Mouse (Mus musculus) central nervous system, embryonic 11.5 days (tissue): ENCODE results near the gene Spaca1. TPM values are rescaled to one million over a fixed set of nuclear protein-coding genes. Genes with fewer than 3 reads are reported as not detected.

Source experiments
- polyA plus RNA-seq: library from polyadenylated mRNA; depleted of rRNA; stranded (reverse); fragments of >200 nt; gene quantifications from 2 replicates; pipeline ENCODE4 v1.2.3, GENCODE M21; 2012; rRNA removed

Spaca1 gene
- 1.5 and 1.8 TPM in 2 replicates for polyA plus RNA-seq

DNA sequence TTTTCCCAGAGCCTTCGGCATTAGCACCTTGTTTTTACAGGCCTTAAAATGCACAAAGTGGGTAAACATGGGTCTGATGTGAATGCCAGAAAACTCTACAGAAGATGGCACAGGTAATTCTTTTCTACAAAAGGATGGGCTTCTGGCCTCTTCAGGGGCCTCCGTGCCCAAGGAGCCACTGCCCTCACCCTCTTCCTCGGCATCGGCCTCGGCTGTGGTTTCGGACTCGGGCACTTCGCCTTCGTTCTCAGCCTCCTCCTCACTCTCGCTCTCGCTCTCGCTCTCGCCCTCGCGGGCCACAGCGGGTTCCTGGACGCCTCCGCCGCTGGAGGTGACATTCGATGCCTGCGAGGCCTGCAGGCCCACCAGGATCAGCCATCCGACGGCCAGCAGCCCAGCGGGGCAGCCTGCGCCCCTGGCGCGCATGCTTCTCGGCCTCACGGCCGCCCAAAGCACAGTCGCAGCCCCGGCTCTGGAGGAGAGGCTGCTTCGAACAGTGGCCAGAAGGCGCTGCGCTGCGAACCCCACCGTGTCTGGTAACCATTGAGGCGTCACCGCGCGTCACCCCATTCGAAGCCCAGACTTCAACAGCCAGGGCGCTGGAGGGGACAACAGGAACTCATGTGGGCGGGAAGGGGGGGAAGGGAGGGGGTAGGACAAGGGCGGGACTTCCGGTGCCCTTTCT, at the start of gene Spaca1:
TSS of gene Spaca1 (minus strand) at position 621 of the 685 bp plus-strand sequence.

Other genes starting within 250 kb of the Spaca1 start
- 8.7 and 17.1 TPM in 2 replicates for gene Cnr1, start 125.6 kb downstream of the Spaca1 start, polyA plus RNA-seq